Mouse (Mus musculus): ENCODE data around the gene Rhou. TPM values are rescaled to one million over a fixed set of nuclear protein-coding genes. Genes with fewer than 3 reads are reported as not detected.

Rhou gene
- total and polyA plus RNA-seq, 3 experiments = 4.1 to 5.8 (median 5.5) TPM

DNA sequence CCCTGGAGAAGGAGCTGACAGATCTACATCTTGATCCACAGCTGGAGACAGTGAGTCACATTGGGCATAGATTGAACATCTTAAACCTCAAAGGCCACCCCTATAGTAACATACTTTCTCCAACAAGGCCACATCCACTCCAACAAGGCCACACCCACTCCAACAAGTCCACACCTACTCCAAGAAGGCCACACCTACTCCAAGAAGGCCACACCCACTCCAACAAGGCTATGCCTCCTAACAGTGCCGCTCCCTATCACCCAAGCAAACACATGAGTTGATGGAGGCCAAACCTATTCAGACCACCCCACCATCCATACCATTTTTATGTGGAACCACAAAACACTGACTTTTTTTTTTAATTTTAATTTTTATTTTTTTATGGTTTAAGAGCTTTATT, 13.1 kb downstream of the Rhou start:
- no peaks in the 10 kb centered on the region for H3K4me1 ChIP-seq (ENCODE audit: control insufficient read depth, insufficient read depth, low read length)
- intact Hi-C loops (cut with DNase I) = no loop called here
- no peak overlapping the region for H3K4me3 ChIP-seq
- no peak overlapping the region for H3K9ac ChIP-seq (ENCODE audit: low read depth, low read length)
- WGBS = 83% methylated on average over 1 of the region's 1 CpGs
- H3K79me2 ChIP-seq (replicated peaks; ENCODE audit: control insufficient read depth, insufficient read depth, low read length) = no peaks in the 10 kb centered on the region
- H3K27ac ChIP-seq = no peak overlapping the region
- H3K27me3 ChIP-seq (ENCODE audit: control insufficient read depth, insufficient read depth, low read length) = no peaks in the 10 kb centered on the region
- TF ChIP-seq POLR2A (IDR thresholded peaks at IDR 0.05; ENCODE audit: insufficient read depth, low read depth, low read length) = no peak
- no peak for TF ChIP-seq EP300 (IDR thresholded peaks at IDR 0.05; ENCODE audit: insufficient read depth, low read depth, low read length)
- TF ChIP-seq CTCF (IDR thresholded peaks at IDR 0.05) = no peak
- DNase-seq = no peak
- no peaks in the 10 kb centered on the region for H3K36me3 ChIP-seq (ENCODE audit: control insufficient read depth, insufficient read depth, low read length)

- no peak overlapping the region for H3K4me3 ChIP-seq
- no peak overlapping the region for H3K27ac ChIP-seq
- H3K79me2 ChIP-seq (replicated peaks; ENCODE audit: control insufficient read depth, insufficient read depth, low read length) = no peaks in the 10 kb centered on the region
- H3K36me3 ChIP-seq (ENCODE audit: control insufficient read depth, insufficient read depth, low read length) = no peaks in the 10 kb centered on the region
- H3K4me1 ChIP-seq (ENCODE audit: control insufficient read depth, insufficient read depth, low read length) = no peaks in the 10 kb centered on the region
- DNase-seq = no peak
- intact Hi-C loops (cut with DNase I) = no loop called here
- H3K27me3 ChIP-seq (ENCODE audit: control insufficient read depth, insufficient read depth, low read length) = no peaks in the 10 kb centered on the region
- TF ChIP-seq CTCF (IDR thresholded peaks at IDR 0.05) (no peak), POLR2A (IDR thresholded peaks at IDR 0.05; ENCODE audit: insufficient read depth, low read depth, low read length) (no peak), EP300 (IDR thresholded peaks at IDR 0.05; ENCODE audit: insufficient read depth, low read depth, low read length) (no peak)
- WGBS = 34% methylated on average over 4 of the region's 4 CpGs
- no peak overlapping the region for H3K9ac ChIP-seq (ENCODE audit: low read depth, low read length)
These were observed 15.0 kb downstream of the Rhou start for GRCm38 (mm10) chr8:123668681-123669080.

- H3K79me2 ChIP-seq (replicated peaks; ENCODE audit: control insufficient read depth, insufficient read depth, low read length) = no peaks in the 10 kb centered on the region
- no peak overlapping the region for H3K27ac ChIP-seq
- H3K36me3 ChIP-seq (ENCODE audit: control insufficient read depth, insufficient read depth, low read length) = no peaks in the 10 kb centered on the region
- 68% methylated on average over 7 of the region's 7 CpGs for WGBS
- no peaks in the 10 kb centered on the region for H3K4me1 ChIP-seq (ENCODE audit: control insufficient read depth, insufficient read depth, low read length)
- H3K27me3 ChIP-seq (ENCODE audit: control insufficient read depth, insufficient read depth, low read length) = no peaks in the 10 kb centered on the region
- DNase-seq = no peak
- intact Hi-C loops (cut with DNase I) = no loop called here
- H3K9ac ChIP-seq (ENCODE audit: low read depth, low read length) = no peak overlapping the region
- no peak for TF ChIP-seq CTCF (IDR thresholded peaks at IDR 0.05)
- no peak for TF ChIP-seq POLR2A (IDR thresholded peaks at IDR 0.05; ENCODE audit: insufficient read depth, low read depth, low read length)
- no peak for TF ChIP-seq EP300 (IDR thresholded peaks at IDR 0.05; ENCODE audit: insufficient read depth, low read depth, low read length)
- H3K4me3 ChIP-seq = no peak overlapping the region
These were observed 17.0 kb downstream of the Rhou start for GRCm38 (mm10) chr8:123670766-123671165.

GRCm38 (mm10) chr8:123671454-123671853, 17.7 kb downstream of the Rhou start:
- TF ChIP-seq CTCF (IDR thresholded peaks at IDR 0.05) = no peak
- no peak for TF ChIP-seq POLR2A (IDR thresholded peaks at IDR 0.05; ENCODE audit: insufficient read depth, low read depth, low read length)
- no peak for TF ChIP-seq EP300 (IDR thresholded peaks at IDR 0.05; ENCODE audit: insufficient read depth, low read depth, low read length)
- intact Hi-C loops (cut with DNase I) = no loop called here
- no peak overlapping the region for H3K4me3 ChIP-seq
- H3K27ac ChIP-seq = no peak overlapping the region
- DNase-seq = no peak
- no peaks in the 10 kb centered on the region for H3K4me1 ChIP-seq (ENCODE audit: control insufficient read depth, insufficient read depth, low read length)
- no peaks in the 10 kb centered on the region for H3K79me2 ChIP-seq (replicated peaks; ENCODE audit: control insufficient read depth, insufficient read depth, low read length)
- no peak overlapping the region for H3K9ac ChIP-seq (ENCODE audit: low read depth, low read length)
- 81% methylated on average over 7 of the region's 7 CpGs for WGBS
- H3K36me3 ChIP-seq (ENCODE audit: control insufficient read depth, insufficient read depth, low read length) = no peaks in the 10 kb centered on the region
- no peaks in the 10 kb centered on the region for H3K27me3 ChIP-seq (ENCODE audit: control insufficient read depth, insufficient read depth, low read length)

DNA sequence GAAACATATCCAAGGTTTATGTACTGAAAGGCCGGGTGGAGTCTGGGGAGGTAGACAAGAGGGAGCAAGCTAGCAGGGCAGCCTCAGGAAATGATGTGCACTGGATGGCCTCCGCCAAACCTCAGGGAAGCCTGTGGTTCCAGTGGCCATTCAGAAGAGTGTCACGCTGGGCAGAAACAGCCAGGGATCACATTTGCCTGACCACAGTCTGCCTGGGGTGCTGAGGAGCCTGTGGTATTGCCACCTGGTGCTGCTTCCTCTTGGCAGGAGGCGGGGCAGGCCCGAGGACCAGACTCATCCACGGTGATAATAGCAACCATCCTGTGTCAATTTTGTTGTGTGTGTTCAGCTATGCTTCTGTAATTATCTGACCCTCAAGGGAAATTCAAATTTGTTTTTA, 18.9 kb downstream of the Rhou start:
- Histone ChIP-seq H3K4me3 (no peak overlapping the region), H3K9ac (ENCODE audit: low read depth, low read length) (no peak overlapping the region), H3K36me3 (ENCODE audit: control insufficient read depth, insufficient read depth, low read length) (no peaks in the 10 kb centered on the region), H3K27me3 (ENCODE audit: control insufficient read depth, insufficient read depth, low read length) (no peaks in the 10 kb centered on the region), H3K79me2 (replicated peaks; ENCODE audit: control insufficient read depth, insufficient read depth, low read length) (no peaks in the 10 kb centered on the region), H3K4me1 (ENCODE audit: control insufficient read depth, insufficient read depth, low read length) (no peaks in the 10 kb centered on the region), H3K27ac (no peak overlapping the region)
- no peak for DNase-seq
- 65% methylated on average over 6 of the region's 6 CpGs for WGBS
- intact Hi-C loops (cut with DNase I) = no loop called here
- TF ChIP-seq CTCF (IDR thresholded peaks at IDR 0.05) (no peak), EP300 (IDR thresholded peaks at IDR 0.05; ENCODE audit: insufficient read depth, low read depth, low read length) (no peak), POLR2A (IDR thresholded peaks at IDR 0.05; ENCODE audit: insufficient read depth, low read depth, low read length) (no peak)

DNA sequence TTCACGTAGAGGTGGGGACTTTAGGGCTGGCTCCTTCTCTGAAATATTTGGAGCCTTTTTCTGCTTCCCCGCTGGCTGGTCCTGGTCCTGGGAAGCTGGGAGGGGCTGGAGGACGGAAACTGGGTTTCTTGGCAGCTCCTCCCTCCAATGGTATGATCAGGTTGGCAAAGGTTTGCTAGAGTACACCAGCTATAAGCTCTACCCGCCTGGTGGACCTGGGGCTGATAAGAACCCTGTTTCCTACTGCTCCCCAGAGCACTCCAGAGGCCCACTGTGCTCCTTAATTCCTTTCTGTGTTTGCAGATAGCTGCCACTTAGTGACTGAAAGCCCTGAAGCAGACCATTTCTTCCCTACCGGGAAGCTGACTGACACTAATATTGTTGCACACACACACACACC, 21.9 kb downstream of the Rhou start:
- WGBS = 38% methylated on average over 5 of the region's 5 CpGs

More for the DNA sequence above, 21.9 kb downstream of the Rhou start:
- no peaks in the 10 kb centered on the region for H3K4me1 ChIP-seq (ENCODE audit: control insufficient read depth, insufficient read depth, low read length)
- H3K27me3 ChIP-seq (ENCODE audit: control insufficient read depth, insufficient read depth, low read length) = no peaks in the 10 kb centered on the region
- no peaks in the 10 kb centered on the region for H3K79me2 ChIP-seq (replicated peaks; ENCODE audit: control insufficient read depth, insufficient read depth, low read length)
- no peak for DNase-seq
- no peak overlapping the region for H3K4me3 ChIP-seq
- H3K36me3 ChIP-seq (ENCODE audit: control insufficient read depth, insufficient read depth, low read length) = no peaks in the 10 kb centered on the region
- no peak overlapping the region for H3K9ac ChIP-seq (ENCODE audit: low read depth, low read length)
- intact Hi-C loops (cut with DNase I) = no loop called here
- H3K27ac ChIP-seq = no peak overlapping the region
- no peak for TF ChIP-seq EP300 (IDR thresholded peaks at IDR 0.05; ENCODE audit: insufficient read depth, low read depth, low read length)
- TF ChIP-seq POLR2A (IDR thresholded peaks at IDR 0.05; ENCODE audit: insufficient read depth, low read depth, low read length) = no peak
- no peak for TF ChIP-seq CTCF (IDR thresholded peaks at IDR 0.05)
